Comparison of ENCODE assay signal across 9 mouse cellular contexts in the genomic region with DNA sequence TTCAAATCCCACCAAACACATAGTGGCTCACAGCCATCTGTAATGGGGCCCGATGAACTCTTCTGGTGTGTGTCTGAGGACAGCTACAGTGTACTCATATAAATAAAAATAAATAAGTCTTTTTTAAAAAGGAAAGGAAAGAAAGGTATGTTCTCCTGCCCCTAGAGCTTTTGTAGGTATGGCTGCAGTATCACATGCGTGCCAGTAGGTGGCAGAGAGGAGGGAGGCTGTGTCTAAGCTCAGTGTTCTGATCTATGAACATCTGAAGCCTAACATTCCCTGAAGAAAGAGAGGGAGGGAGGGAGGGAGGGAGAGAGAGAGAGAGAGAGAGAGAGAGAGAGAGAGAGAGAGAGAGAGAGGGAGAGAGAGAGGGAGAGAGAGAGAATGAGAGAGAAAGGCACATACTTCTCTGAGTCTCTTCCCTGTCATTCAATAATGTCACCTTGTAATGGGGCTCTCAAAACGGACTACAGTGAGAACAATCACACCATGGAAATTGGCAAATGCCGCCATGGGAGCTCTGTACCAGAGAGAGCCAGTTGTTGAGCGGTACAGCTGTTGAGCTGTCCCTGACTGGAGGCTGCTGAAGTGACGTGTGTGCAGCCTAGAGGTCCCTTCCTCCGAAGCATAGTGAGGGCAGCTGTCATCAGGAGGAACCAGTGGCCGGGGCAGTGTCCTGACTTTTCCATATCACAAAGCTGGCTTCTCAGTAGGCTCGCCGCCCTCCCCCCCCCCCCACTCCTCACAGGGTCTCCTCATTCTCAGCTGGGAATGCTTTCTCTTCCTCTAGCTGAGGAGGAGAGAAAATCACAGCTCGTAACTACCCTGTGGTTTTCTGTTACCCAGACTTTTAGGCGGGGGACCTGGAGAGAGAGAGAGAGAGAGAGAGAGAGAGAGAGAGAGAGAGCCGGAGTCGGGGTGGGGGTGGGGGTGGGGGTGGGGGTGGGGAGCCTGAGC. TPM values are rescaled to one million over a fixed set of nuclear protein-coding genes. Genes with fewer than 3 reads are reported as not detected.
DNase-seq lines count a peak whose midpoint lies in the region; ATAC-seq and TF ChIP-seq lines count a peak whose summit lies in the region.
"Had no signal": no experiment of that assay in that cellular context is flagged by ENCODE, and none has a peak within 500 bp of the region (broad histone marks: within the 10 kb centered on the region; RNA-seq: fewer than 3 reads in every experiment).

No protein-coding gene starts in this region.

- TF ChIP-seq CTCF in bone marrow, adult 2 months (IDR thresholded peaks at IDR 0.05; ENCODE audit: control insufficient read depth, insufficient read depth, low read length), result peak; percentile 76
- TF ChIP-seq CTCF in liver, embryonic 14.5 days (IDR thresholded peaks at IDR 0.05; ENCODE audit: low read depth), result peak; percentile 72

- no peaks in the 10 kb centered on the region for H3K9me3 ChIP-seq in heart, embryonic 16.5 days (replicated peaks; ENCODE audit: control insufficient read depth, low read length)
- H3K9me3 ChIP-seq in liver, embryonic 14.5 days (ENCODE audit: control insufficient read depth, low read length), result no peaks in the 10 kb centered on the region
- H3K9me3 ChIP-seq in stomach, embryonic 14.5 days (ENCODE audit: control insufficient read depth, low read depth, low read length), result no peaks in the 10 kb centered on the region

- H3K4me1 ChIP-seq in bone marrow, adult 2 months (ENCODE audit: control insufficient read depth, insufficient read depth, low read length), result peaks cover 18% of the 10 kb centered on the region
- peaks cover 23% of the 10 kb centered on the region for H3K4me1 ChIP-seq in heart, embryonic 16.5 days (ENCODE audit: control insufficient read depth, insufficient read depth, low read length)
- peaks cover 0 to 6% of the 10 kb centered on the region in 2 experiments; a peak in 1 of 4 replicates for H3K4me1 ChIP-seq in liver, embryonic 14.5 days (replicated peaks; ENCODE audit: control insufficient read depth in 2 of 2, insufficient read depth in 2 of 2, low read length in 1 of 2)
- peaks cover 25% of the 10 kb centered on the region; the same call in 1 of the 2 replicates for H3K4me1 ChIP-seq in stomach, embryonic 14.5 days (ENCODE audit: control insufficient read depth, insufficient read depth, low read length)

- WGBS in bone marrow, adult 2 months, result 20% methylated on average over 14 of the region's 14 CpGs
- WGBS in heart, embryonic 16.5 days, result 18% methylated on average over 14 of the region's 14 CpGs
- WGBS in liver, embryonic 14.5 days (ENCODE audit: insufficient replicate concordance), result 27% methylated on average over 14 of the region's 14 CpGs
- WGBS in stomach, embryonic 14.5 days, result 28% methylated on average over 12 of the region's 14 CpGs

- DNase-seq in layer of hippocampus, adult 9-11 months, result peak; percentile 54
- no peak for DNase-seq in layer of hippocampus, adult 9-10 months (ENCODE audit: low spot score)
- no peak for DNase-seq in liver, embryonic 14.5 days (ENCODE audit: low read depth in 3 of 3, low spot score in 3 of 3)
- DNase-seq in urinary bladder, adult 2 months (ENCODE audit: low spot score), result no peak

- 0 out of 2 replicates have a peak, but pooled peaks have one; percentile 42 for ATAC-seq in heart, embryonic 16.5 days (replicated peaks; ENCODE audit: extremely low read depth, insufficient read depth, low FRiP score)
- ATAC-seq in liver, embryonic 14.5 days (ENCODE audit: insufficient read depth), result no peak
- ATAC-seq in stomach, embryonic 14.5 days (ENCODE audit: insufficient number of reproducible peaks, insufficient read depth, low FRiP score, low read depth), result peak; percentile 50; the same call in 1 of the 2 replicates
- ATAC-seq in inflammation-experienced regulatory T-cells, adult 6 months, result no peak

- H3K36me3 ChIP-seq in heart, embryonic 16.5 days (ENCODE audit: control insufficient read depth, insufficient read depth), result no peaks in the 10 kb centered on the region
- no peaks in the 10 kb centered on the region for H3K36me3 ChIP-seq in liver, embryonic 14.5 days (replicated peaks; ENCODE audit: control insufficient read depth, insufficient read depth, low read depth)
- H3K36me3 ChIP-seq in stomach, embryonic 14.5 days (ENCODE audit: control insufficient read depth, insufficient read depth, low read length), result no peaks in the 10 kb centered on the region

- no peak overlapping the region for H3K9ac ChIP-seq in heart, embryonic 16.5 days (ENCODE audit: low read length)
- no peak overlapping the region for H3K9ac ChIP-seq in liver, embryonic 14.5 days (replicated peaks)
- no peak overlapping the region for H3K9ac ChIP-seq in stomach, embryonic 14.5 days (replicated peaks; ENCODE audit: low read depth, low read length)

- TF ChIP-seq POLR2A in bone marrow, adult 2 months (IDR thresholded peaks at IDR 0.05; ENCODE audit: borderline replicate concordance, control insufficient read depth, low read depth, low read length), result no peak

- H3K27me3 ChIP-seq in heart, embryonic 16.5 days (ENCODE audit: control insufficient read depth, insufficient read depth, low read length), result 0 out of 2 replicates have a peak, but pooled peaks cover 2% of the 10 kb centered on the region
- no peaks in the 10 kb centered on the region; the same call in 1 of the 2 replicates for H3K27me3 ChIP-seq in liver, embryonic 14.5 days (ENCODE audit: control insufficient read depth, insufficient read depth, low read length)
- H3K27me3 ChIP-seq in stomach, embryonic 14.5 days (ENCODE audit: control insufficient read depth, insufficient read depth, low read length), result no peaks in the 10 kb centered on the region

- no peak overlapping the region for H3K4me3 ChIP-seq in bone marrow, adult 2 months (replicated peaks; ENCODE audit: control insufficient read depth, low read depth, low read length)
- no peak overlapping the region for H3K4me3 ChIP-seq in heart, embryonic 16.5 days (ENCODE audit: low read length)
- no peak overlapping the region for H3K4me3 ChIP-seq in liver, embryonic 14.5 days (ENCODE audit: insufficient read depth in 1 of 2, low read depth in 2 of 2, low read length in 2 of 2)
- no peak overlapping the region for H3K4me3 ChIP-seq in stomach, embryonic 14.5 days (ENCODE audit: low read depth, low read length)
- H3K4me3 ChIP-seq: myocyte had no signal

- TF ChIP-seq EP300 in liver, embryonic 14.5 days (IDR thresholded peaks at IDR 0.05; ENCODE audit: low read depth), result no peak

- peak overlapping the region; percentile 11; the same call in 1 of the 2 replicates for H3K27ac ChIP-seq in bone marrow, adult 2 months (ENCODE audit: control insufficient read depth, insufficient read depth, low read depth, low read length, poor library complexity)
- no peak overlapping the region for H3K27ac ChIP-seq in heart, embryonic 16.5 days (ENCODE audit: low read length)
- no peak overlapping the region for H3K27ac ChIP-seq in liver, embryonic 14.5 days
- H3K27ac ChIP-seq in stomach, embryonic 14.5 days (ENCODE audit: low read length), result peak overlapping the region; percentile 77

- peak overlapping the region; percentile 17; the same call in 1 of the 2 replicates for H3K4me2 ChIP-seq in heart, embryonic 16.5 days (ENCODE audit: low read depth, low read length)
- H3K4me2 ChIP-seq in liver, embryonic 14.5 days (ENCODE audit: low read depth), result no peak overlapping the region
- no peak overlapping the region for H3K4me2 ChIP-seq in stomach, embryonic 14.5 days (replicated peaks; ENCODE audit: low read depth, low read length)

RNA-seq across cellular contexts. Expression of a gene that starts 11.0 kb away (rescaled TPM):
- 22.4 and 70.7 TPM in 2 replicates for polyA plus RNA-seq in bone marrow, adult 2 months (2011; ENCODE audit: insufficient read depth, insufficient read length, low replicate concordance, missing spikeins)
- 1.4 and 2.3 TPM in 2 replicates for polyA plus RNA-seq in heart, embryonic 16.5 days (2015; fragmentation: Nextera tagmentation; extraction: Ambion mirVana)
- polyA plus RNA-seq in liver, embryonic 14.5 days (2012; rRNA removed), result 3.2 and 3.9 TPM in 2 replicates
- 1.7 and 3.0 TPM in 2 replicates for polyA plus RNA-seq in liver, embryonic 14.5 days (2014; fragmentation: Nextera tagmentation; extraction: Ambion mirVana)
- polyA plus RNA-seq in stomach, embryonic 14.5 days (2014; fragmentation: Nextera tagmentation; extraction: Ambion mirVana), result 1.2 and 1.4 TPM in 2 replicates
- polyA plus RNA-seq in urinary bladder, adult 2 months (2012; rRNA removed), result 1.9 and 3.4 TPM in 2 replicates
- under 1 TPM in 1 of 3 experiments, not detected in 2; 0.91 TPM for polyA plus RNA-seq in inflammation-experienced regulatory T-cells, adult 6 months (2017; shearing (Covaris generic))
- polyA plus RNA-seq: myocyte had no signal

RNA-seq across cellular contexts. Expression of a gene that starts 31.6 kb away (rescaled TPM):
- polyA plus RNA-seq in bone marrow, adult 2 months (2011; ENCODE audit: insufficient read depth, insufficient read length, low replicate concordance, missing spikeins), result 99.1 and 137 TPM in 2 replicates
- polyA plus RNA-seq in heart, embryonic 16.5 days (2015; fragmentation: Nextera tagmentation; extraction: Ambion mirVana), result 114 and 120 TPM in 2 replicates
- 45.0 and 68.7 TPM in 2 replicates for polyA plus RNA-seq in liver, embryonic 14.5 days (2012; rRNA removed)
- polyA plus RNA-seq in liver, embryonic 14.5 days (2014; fragmentation: Nextera tagmentation; extraction: Ambion mirVana), result 78.8 and 79.0 TPM in 2 replicates
- polyA plus RNA-seq in stomach, embryonic 14.5 days (2014; fragmentation: Nextera tagmentation; extraction: Ambion mirVana), result 375 and 402 TPM in 2 replicates
- polyA plus RNA-seq in urinary bladder, adult 2 months (2012; rRNA removed), result 141 and 146 TPM in 2 replicates
- polyA plus RNA-seq in inflammation-experienced regulatory T-cells, adult 6 months (2017; shearing (Covaris generic)), result 100 to 1,000 TPM; 112 to 148 (median 117) TPM

Comparison
In these comparisons a context has a peak if more than half of its experiments do, and no peak if none do; other contexts are left out.
1. H3K27ac ChIP-seq: peak in bone marrow, adult 2 months (single experiment) and stomach, embryonic 14.5 days (single experiment); none in heart, embryonic 16.5 days (single experiment) and liver, embryonic 14.5 days (single experiment).
2. ATAC-seq: peak in heart, embryonic 16.5 days (single experiment) and stomach, embryonic 14.5 days (single experiment); none in liver, embryonic 14.5 days (single experiment) and inflammation-experienced regulatory T-cells, adult 6 months (single experiment).